Mouse (Mus musculus) cerebellum, adult 2 months (tissue): Measurements from ENCODE around the gene Gm17655. TPM values are rescaled to one million over a fixed set of nuclear protein-coding genes. Genes with fewer than 3 reads are reported as not detected.

ENCODE experiments used
- DNase-seq, 2 experiments: peaks; one replicate each; pipeline ENCODE4 v3.0.0; 2021
- H3K27ac ChIP-seq: fragments of 200-500 bp; 2 replicates; pipeline ENCODE4 v1.5.1; 2012; ENCODE audit warnings: low read length, control low read depth, inconsistent platforms; ENCODE audit not compliant: insufficient read depth
- H3K27me3 ChIP-seq: fragments of 200-500 bp; 2 replicates; pipeline ENCODE4 v1.6.1; 2012; ENCODE audit warnings: inconsistent platforms, mild to moderate bottlenecking, low read length, moderate library complexity; ENCODE audit not compliant: control insufficient read depth, insufficient read depth
- H3K4me1 ChIP-seq: fragments of 200-500 bp; 2 replicates; pipeline ENCODE4 v1.6.1; 2011; ENCODE audit warnings: low read length; ENCODE audit not compliant: control insufficient read depth, insufficient read depth
- H3K4me3 ChIP-seq: fragments of 200-500 bp; replicated peaks from 2 replicates; pipeline ENCODE3; 2011; ENCODE audit warnings: mild to moderate bottlenecking, low read depth, low read length, control low read depth; ENCODE audit not compliant: insufficient read depth
- CTCF ChIP-seq: fragments of 200-500 bp; IDR thresholded peaks from 2 replicates; pipeline ENCODE4 v1.5.1; 2011; ENCODE audit warnings: low read depth, mild to moderate bottlenecking, control low read depth, low read length, moderate library complexity, borderline replicate concordance; ENCODE audit not compliant: insufficient read depth
- POLR2A ChIP-seq: fragments of 200-500 bp; IDR thresholded peaks from 2 replicates; pipeline ENCODE4 v1.6.1; 2011; ENCODE audit warnings: low read length, control low read depth, borderline replicate concordance; ENCODE audit not compliant: insufficient read depth
- WGBS: fragments of 180-500 bp; shearing (Covaris S2); methylation state at CpG from one replicate; pipeline ENCODE4 v1.1.7; 2018; 5-methylcytosine and 5-hydroxymethylcytosine counted together
- polyA plus RNA-seq: library from polyadenylated mRNA; depleted of rRNA; stranded (reverse); fragments of >200 nt; gene quantifications from 2 replicates; pipeline ENCODE4 v1.2.3, GENCODE M21; 2012

The Gm17655 gene
- polyA plus RNA-seq, 1 experiment = 1.6 TPM

- no peaks in the 10 kb centered on the region for H3K27me3 ChIP-seq
- no peak overlapping the region for H3K4me3 ChIP-seq
- peak in 1 of 2 experiments; percentile 21 for DNase-seq
- H3K27ac ChIP-seq = no peak overlapping the region
- H3K4me1 ChIP-seq = peaks cover 16% of the 10 kb centered on the region
- TF ChIP-seq POLR2A = no peak
- TF ChIP-seq CTCF = no peak
- WGBS = 95% methylated on average over 27 of the region's 27 CpGs
These were observed 31.7 kb upstream of the Gm17655 start for GRCm38 (mm10) chr5:110103901-110104615.

DNA sequence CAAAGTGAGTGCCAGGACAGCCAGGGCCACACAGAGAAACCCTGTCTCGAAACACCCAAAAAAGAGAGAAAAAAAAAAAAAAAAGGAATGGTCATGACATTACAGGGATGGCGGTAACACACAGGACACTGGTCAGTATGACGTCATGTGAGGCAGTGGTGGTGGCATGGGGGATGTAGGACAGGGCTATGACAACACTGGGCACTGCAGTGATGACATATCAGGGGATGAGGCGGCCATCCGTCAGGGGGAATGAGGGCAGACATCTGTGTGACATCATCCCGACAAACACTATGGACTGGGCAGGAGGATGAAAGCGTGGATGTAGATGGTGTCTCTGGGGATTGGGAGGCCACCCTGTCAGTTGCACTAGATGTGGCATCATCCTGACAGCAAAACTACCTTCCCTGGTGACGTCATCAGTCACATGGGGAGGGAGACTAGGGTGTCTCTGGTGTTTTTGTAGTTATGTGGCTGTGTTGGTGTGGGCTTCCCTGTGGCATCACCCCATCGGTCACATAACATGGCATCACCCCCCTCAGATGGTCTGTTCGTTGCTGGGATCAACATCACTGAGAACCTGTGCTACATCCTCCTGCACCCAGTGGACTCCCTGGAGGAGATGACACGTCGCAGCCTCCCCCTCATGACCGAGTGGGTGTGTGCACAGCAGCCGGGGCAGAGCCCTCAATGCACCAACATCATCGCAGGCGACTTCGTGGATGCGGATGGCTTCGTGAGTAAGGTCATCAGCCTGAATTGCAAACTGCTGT lies 30.7 kb upstream of the Gm17655 start:
- WGBS = 93% methylated on average over 19 of the region's 19 CpGs
- Histone ChIP-seq H3K4me1 (peaks cover 16% of the 10 kb centered on the region), H3K4me3 (no peak overlapping the region), H3K27me3 (no peaks in the 10 kb centered on the region), H3K27ac (no peak overlapping the region)
- peak in 1 of 2 experiments; percentile 15 for DNase-seq
- no peak for TF ChIP-seq CTCF
- TF ChIP-seq POLR2A = no peak

GRCm38 (mm10) chr5:110102429-110102828 lies 30.1 kb upstream of the Gm17655 start:
- Histone ChIP-seq H3K4me3 (no peak overlapping the region), H3K27me3 (no peaks in the 10 kb centered on the region), H3K27ac (no peak overlapping the region), H3K4me1 (peaks cover 16% of the 10 kb centered on the region)
- no peak for TF ChIP-seq POLR2A
- peak in 1 of 2 experiments; percentile 22 for DNase-seq
- 91% methylated on average over 13 of the region's 13 CpGs for WGBS

GRCm38 (mm10) chr5:110101716-110102347 lies 29.5 kb upstream of the Gm17655 start:
- no peaks in the 10 kb centered on the region for H3K27me3 ChIP-seq
- peak overlapping the region; percentile 51 for H3K4me3 ChIP-seq
- peak; percentile 63 to 64 for DNase-seq
- 15% methylated on average over 34 of the region's 34 CpGs for WGBS
- H3K27ac ChIP-seq = no peak overlapping the region
- H3K4me1 ChIP-seq = peaks cover 16% of the 10 kb centered on the region
- TF ChIP-seq POLR2A = no peak
- no peak for TF ChIP-seq CTCF

GRCm38 (mm10) chr5:110100921-110101631 lies 28.8 kb upstream of the Gm17655 start:
- peak overlapping the region; percentile 51 for H3K4me3 ChIP-seq
- H3K27me3 ChIP-seq = no peaks in the 10 kb centered on the region
- 2% methylated on average over 33 of the region's 37 CpGs for WGBS
- TF ChIP-seq CTCF (no peak), POLR2A (no peak)
- H3K4me1 ChIP-seq = peaks cover 9% of the 10 kb centered on the region
- peak; percentile 40 to 45 for DNase-seq
- H3K27ac ChIP-seq = no peak overlapping the region

DNA sequence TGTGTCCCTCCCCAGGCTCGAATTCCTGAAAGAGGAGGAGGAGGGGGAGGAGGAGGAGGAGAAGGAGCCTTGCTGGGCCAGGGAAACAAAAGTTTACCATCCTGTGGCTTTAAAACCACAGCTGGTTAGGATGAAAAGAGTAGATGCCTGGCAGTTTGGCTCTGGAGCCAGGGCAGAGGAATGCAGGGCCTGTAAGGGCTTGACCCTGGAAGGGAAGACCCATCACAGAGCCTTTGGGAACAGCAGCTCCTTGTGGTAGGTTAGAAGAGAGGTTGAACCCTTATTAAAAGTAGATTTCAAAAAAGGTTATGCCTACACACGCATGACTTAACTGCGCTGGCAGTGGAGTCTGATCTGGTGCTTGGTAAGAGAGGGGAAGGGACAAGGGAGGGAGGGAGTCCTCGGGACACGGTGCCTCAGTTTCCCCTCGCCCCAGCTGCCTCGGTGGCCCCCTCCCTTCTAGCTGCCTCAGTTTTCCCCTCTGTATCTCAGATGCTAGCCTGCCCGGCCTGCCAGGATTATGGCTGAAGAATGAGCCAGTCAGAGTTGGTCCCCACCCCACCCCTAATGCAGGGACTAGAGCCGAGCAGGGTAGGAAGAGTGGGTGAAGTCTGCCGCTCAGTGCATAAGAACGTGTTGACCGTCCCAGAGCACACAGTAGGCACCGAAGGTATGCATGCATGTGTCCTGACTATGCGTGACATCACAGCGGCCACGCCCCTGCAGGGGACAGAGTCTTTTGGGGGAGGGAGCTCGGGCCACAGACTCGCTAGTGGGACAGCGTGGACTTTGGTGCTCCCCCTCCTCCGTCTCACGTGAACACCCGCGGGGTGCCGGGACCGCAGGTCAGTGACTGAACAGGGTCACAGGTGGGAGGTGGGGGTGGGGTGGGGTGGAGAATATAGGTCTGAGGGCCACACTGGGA lies 27.6 kb upstream of the Gm17655 start, which contains the start of gene Plcxd1:
Gene Plcxd1, plus strand, starts transcription at position 314 of the 925 bp plus-strand sequence.
- no peak within 1 kb of the TSS for H3K27ac ChIP-seq
- peak in 1 of 2 experiments; percentile 27 for DNase-seq
- TF ChIP-seq POLR2A (no peak), CTCF (no peak)

More for the DNA sequence above, 27.6 kb upstream of the Gm17655 start, which contains the start of gene Plcxd1:
- H3K4me3 ChIP-seq = no peak within 1 kb of the TSS
- WGBS = 13% methylated on average over 25 of the region's 25 CpGs
- peaks cover 9% of the 10 kb centered on the region for H3K4me1 ChIP-seq
- no peaks in the 10 kb centered on the region for H3K27me3 ChIP-seq
